Mouse (Mus musculus) stomach, embryonic 14.5 days (tissue): Measurements from ENCODE around the gene Myo3b. TPM values are rescaled to one million over a fixed set of nuclear protein-coding genes. Genes with fewer than 3 reads are reported as not detected.

ENCODE experiments used
- ATAC-seq: fragments of 200-750 bp; cut with Nextera tagmentation; 2 replicates; pipeline ENCODE4 v1.8.0; 2017; ENCODE audit warnings: low read depth, moderate TSS enrichment; ENCODE audit not compliant: insufficient number of reproducible peaks, insufficient read depth, low FRiP score
- H3K27ac ChIP-seq: fragments of 300-500 bp; sonication (generic); 2 replicates; pipeline ENCODE4 v1.5.1; 2014; ENCODE audit warnings: mild to moderate bottlenecking, low read length, moderate library complexity, mixed read lengths
- H3K27me3 ChIP-seq: fragments of 300-500 bp; sonication (generic); 2 replicates; pipeline ENCODE4 v1.6.1; 2014; ENCODE audit warnings: low read length, control low read depth, mixed read lengths; ENCODE audit not compliant: control insufficient read depth, insufficient read depth
- H3K36me3 ChIP-seq: fragments of 300-500 bp; sonication (generic); 2 replicates; pipeline ENCODE4 v1.6.1; 2014; ENCODE audit warnings: mild to moderate bottlenecking, control low read depth, low read length, moderate library complexity, mixed read lengths; ENCODE audit not compliant: control insufficient read depth, insufficient read depth
- H3K4me1 ChIP-seq: fragments of 300-500 bp; sonication (generic); 2 replicates; pipeline ENCODE4 v1.6.1; 2014; ENCODE audit warnings: low read length, control low read depth, mixed read lengths; ENCODE audit not compliant: control insufficient read depth, insufficient read depth
- H3K4me2 ChIP-seq: fragments of 300-500 bp; sonication (generic); replicated peaks from 2 replicates; pipeline ENCODE4 v1.6.1; 2014; ENCODE audit warnings: low read depth, low read length, control low read depth
- H3K4me3 ChIP-seq: fragments of 300-500 bp; sonication (generic); 2 replicates; pipeline ENCODE4 v1.5.1; 2014; ENCODE audit warnings: low read depth, low read length, control low read depth
- H3K9ac ChIP-seq: fragments of 300-500 bp; sonication (generic); replicated peaks from 2 replicates; pipeline ENCODE4 v1.6.1; 2014; ENCODE audit warnings: low read depth, mild to moderate bottlenecking, control low read depth, low read length, moderate library complexity, mixed read lengths
- H3K9me3 ChIP-seq: fragments of 300-500 bp; sonication (generic); 2 replicates; pipeline ENCODE4 v1.6.1; 2016; ENCODE audit warnings: low read depth, low read length, control low read depth; ENCODE audit not compliant: control insufficient read depth
- WGBS: fragments of 180-500 bp; shearing (Covaris S2); extraction: QIAGEN DNeasy Blood & Tissue Kit; methylation state at CpG from one replicate; pipeline ENCODE4 v1.1.7; 2014; 5-methylcytosine and 5-hydroxymethylcytosine counted together
- polyA plus RNA-seq: library from polyadenylated mRNA; unstranded; fragments of >200 nt; fragmentation: Nextera tagmentation; extraction: Ambion mirVana; gene quantifications from 2 replicates; pipeline ENCODE4 v1.2.1, GENCODE M21; 2014

Myo3b gene
- polyA plus RNA-seq, 1 experiment from 2014 or later = 0.43 TPM

- no peaks in the 10 kb centered on the region for H3K36me3 ChIP-seq
- no peak overlapping the region for H3K4me2 ChIP-seq
- no peak overlapping the region for H3K27ac ChIP-seq
- no peak overlapping the region for H3K4me3 ChIP-seq
- ATAC-seq = no peak
- WGBS = 74% methylated on average over 4 of the region's 4 CpGs
- no peak overlapping the region for H3K9ac ChIP-seq
- H3K27me3 ChIP-seq = no peaks in the 10 kb centered on the region
- H3K4me1 ChIP-seq = no peaks in the 10 kb centered on the region
- no peaks in the 10 kb centered on the region for H3K9me3 ChIP-seq
Observed at GRCm38 (mm10) chr2:70410298-70410885, 371.5 kb downstream of the Myo3b start.

GRCm38 (mm10) chr2:70412315-70412714, 373.4 kb downstream of the Myo3b start:
- no peaks in the 10 kb centered on the region for H3K9me3 ChIP-seq
- WGBS = 44% methylated on average over 13 of the region's 13 CpGs
- H3K4me2 ChIP-seq = no peak overlapping the region
- H3K27me3 ChIP-seq = no peaks in the 10 kb centered on the region
- H3K27ac ChIP-seq = no peak overlapping the region
- no peaks in the 10 kb centered on the region for H3K36me3 ChIP-seq
- H3K4me3 ChIP-seq = no peak overlapping the region
- H3K4me1 ChIP-seq = no peaks in the 10 kb centered on the region
- H3K9ac ChIP-seq = no peak overlapping the region
- no peak for ATAC-seq

GRCm38 (mm10) chr2:70414386-70414785, 375.5 kb downstream of the Myo3b start:
- Histone ChIP-seq H3K9ac (no peak overlapping the region), H3K4me1 (no peaks in the 10 kb centered on the region), H3K4me3 (no peak overlapping the region), H3K4me2 (no peak overlapping the region), H3K36me3 (no peaks in the 10 kb centered on the region), H3K27ac (no peak overlapping the region), H3K9me3 (no peaks in the 10 kb centered on the region), H3K27me3 (no peaks in the 10 kb centered on the region)
- no peak for ATAC-seq
- 61% methylated on average over 1 of the region's 1 CpGs for WGBS

DNA sequence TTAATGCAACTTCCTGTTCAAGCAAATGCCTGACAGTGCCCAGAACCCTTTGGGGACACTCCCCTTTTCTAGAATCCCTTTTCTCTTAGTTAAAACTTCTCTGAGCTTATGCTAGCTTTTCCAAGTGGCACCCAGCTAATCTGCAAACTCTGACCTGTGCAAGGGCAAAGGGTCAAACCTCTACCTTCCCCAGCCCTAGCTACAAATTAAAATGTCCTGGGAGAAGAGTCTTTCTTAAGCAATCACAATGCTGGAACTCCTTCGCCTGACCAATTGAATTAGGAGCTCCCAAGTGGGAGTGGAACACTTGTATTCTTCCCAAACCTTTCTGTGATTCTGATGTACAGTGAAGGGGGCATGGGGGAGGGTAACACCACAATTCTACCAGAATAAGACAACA, 376.6 kb downstream of the Myo3b start:
- H3K4me1 ChIP-seq = no peaks in the 10 kb centered on the region
- H3K9me3 ChIP-seq = no peaks in the 10 kb centered on the region
- no peaks in the 10 kb centered on the region for H3K36me3 ChIP-seq
- H3K4me2 ChIP-seq = no peak overlapping the region
- ATAC-seq = no peak
- no peak overlapping the region for H3K9ac ChIP-seq
- H3K27ac ChIP-seq = no peak overlapping the region
- 73% methylated on average over 1 of the region's 1 CpGs for WGBS
- H3K4me3 ChIP-seq = no peak overlapping the region
- H3K27me3 ChIP-seq = no peaks in the 10 kb centered on the region

- WGBS = 85% methylated on average over 6 of the region's 6 CpGs
- Histone ChIP-seq H3K4me1 (0 out of 2 replicates have a peak, but pooled peaks cover 3% of the 10 kb centered on the region), H3K9ac (no peak overlapping the region), H3K4me2 (no peak overlapping the region), H3K36me3 (no peaks in the 10 kb centered on the region), H3K27ac (no peak overlapping the region), H3K9me3 (no peaks in the 10 kb centered on the region), H3K4me3 (no peak overlapping the region), H3K27me3 (no peaks in the 10 kb centered on the region)
- no peak for ATAC-seq
Observed at GRCm38 (mm10) chr2:70419336-70419735, 380.4 kb downstream of the Myo3b start.

DNA sequence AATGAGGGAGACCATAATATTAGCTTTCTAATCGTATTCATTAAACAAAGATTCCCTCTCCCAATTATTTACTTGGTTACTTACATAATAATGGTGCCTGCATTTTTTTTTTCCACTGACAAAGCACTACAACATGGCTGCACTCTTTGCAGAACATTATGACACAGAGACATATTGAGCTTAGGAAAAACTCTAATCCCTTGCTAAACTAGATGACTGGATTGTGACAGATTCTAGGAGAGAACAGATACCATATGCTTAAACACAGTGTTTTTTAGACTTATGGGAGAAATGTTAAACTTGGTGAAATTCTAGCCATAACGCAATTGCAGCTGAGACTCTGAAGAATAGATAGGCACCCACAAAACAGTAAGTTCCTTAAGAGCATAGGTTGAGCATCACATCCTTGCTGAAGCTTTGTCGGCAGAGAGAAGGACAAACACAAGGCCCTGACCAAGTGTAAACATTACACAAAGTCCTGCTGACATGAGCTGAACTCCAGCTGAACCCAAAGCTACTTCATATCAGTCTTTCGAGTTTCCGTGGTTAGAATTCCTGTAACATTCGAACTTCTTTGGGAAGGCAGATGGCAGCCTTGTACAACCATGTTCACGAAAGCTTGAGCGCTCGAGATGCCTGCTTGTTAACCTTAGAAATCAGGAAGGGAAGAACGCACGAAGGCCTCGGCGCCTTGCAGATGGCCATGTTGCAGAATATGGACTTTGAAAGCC, 382.4 kb downstream of the Myo3b start:
- WGBS = 44% methylated on average over 13 of the region's 13 CpGs
- Histone ChIP-seq H3K4me3 (no peak overlapping the region), H3K9ac (no peak overlapping the region), H3K4me2 (no peak overlapping the region), H3K27ac (peak overlapping the region; percentile 61; the same call in 1 of the 2 replicates), H3K4me1 (0 out of 2 replicates have a peak, but pooled peaks cover 3% of the 10 kb centered on the region), H3K36me3 (no peaks in the 10 kb centered on the region), H3K9me3 (no peaks in the 10 kb centered on the region), H3K27me3 (no peaks in the 10 kb centered on the region)
- no peak for ATAC-seq

DNA sequence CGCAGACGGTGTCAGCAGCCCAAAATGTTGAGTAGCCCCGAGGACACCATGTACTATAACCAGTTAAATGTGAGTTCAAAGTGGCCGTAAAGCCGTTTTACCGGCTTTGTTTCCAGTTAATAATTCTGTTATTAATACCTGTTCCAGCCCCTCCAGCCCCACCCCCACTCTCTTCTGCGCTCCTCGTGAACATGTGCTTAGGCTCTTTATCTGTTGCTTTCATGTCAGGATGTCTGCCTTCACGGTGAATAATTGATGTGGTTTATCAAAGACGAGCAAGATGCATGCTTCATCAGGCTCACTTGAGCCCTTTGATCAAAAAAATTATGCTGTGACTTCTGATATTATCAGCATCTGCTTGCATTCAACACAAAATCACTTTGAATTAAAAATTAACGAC, 386.7 kb downstream of the Myo3b start:
- H3K27me3 ChIP-seq = no peaks in the 10 kb centered on the region
- 38% methylated on average over 11 of the region's 11 CpGs for WGBS
- H3K9ac ChIP-seq = no peak overlapping the region
- H3K27ac ChIP-seq = no peak overlapping the region
- H3K4me3 ChIP-seq = no peak overlapping the region
- H3K4me2 ChIP-seq = no peak overlapping the region
- ATAC-seq = no peak
- H3K36me3 ChIP-seq = no peaks in the 10 kb centered on the region
- no peaks in the 10 kb centered on the region for H3K9me3 ChIP-seq
- 0 out of 2 replicates have a peak, but pooled peaks cover 3% of the 10 kb centered on the region for H3K4me1 ChIP-seq

DNA sequence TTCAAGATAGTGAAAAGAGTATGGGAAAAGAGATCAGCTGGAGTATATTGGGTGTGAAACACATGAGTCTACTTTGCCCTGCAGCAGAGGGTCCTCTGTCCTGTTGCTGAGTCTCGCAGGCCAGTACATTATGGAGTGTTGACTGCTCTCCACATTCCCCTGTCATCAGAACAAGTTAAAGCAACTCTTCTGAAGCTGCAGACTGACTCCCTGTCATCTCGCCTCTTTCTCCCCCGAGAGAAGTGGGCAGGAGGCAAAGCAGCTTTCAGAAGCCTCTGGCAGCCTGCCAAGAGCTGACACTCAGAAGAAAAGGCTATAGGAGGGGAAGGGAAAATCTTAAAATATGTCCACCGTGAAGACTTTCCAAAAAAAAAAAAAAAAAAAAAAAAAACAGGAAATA, 404.1 kb downstream of the Myo3b start:
- H3K9me3 ChIP-seq = no peaks in the 10 kb centered on the region
- H3K27me3 ChIP-seq = no peaks in the 10 kb centered on the region
- H3K4me2 ChIP-seq = peak overlapping the region; percentile 12; the same call in 1 of the 2 replicates
- no peak for ATAC-seq
- no peak overlapping the region for H3K27ac ChIP-seq
- H3K4me3 ChIP-seq = no peak overlapping the region
- H3K9ac ChIP-seq = no peak overlapping the region
- 6% methylated on average over 4 of the region's 4 CpGs for WGBS
- peaks cover 7% of the 10 kb centered on the region for H3K4me1 ChIP-seq
- no peaks in the 10 kb centered on the region for H3K36me3 ChIP-seq
